Mouse (Mus musculus) liver, embryonic 13.5 days (tissue): ENCODE measurements around the gene Terb1. TPM values are rescaled to one million over a fixed set of nuclear protein-coding genes. Genes with fewer than 3 reads are reported as not detected.
A peak's percentile ranks its signal among the peaks of the same experiment; 100 is the strongest.

Experiments
- ATAC-seq: fragments of 200-750 bp; cut with Nextera tagmentation; 2 replicates; pipeline ENCODE4 v1.8.0; 2017; ENCODE audit warnings: low read depth, mild to moderate bottlenecking, moderate number of reproducible peaks, moderate library complexity
- DNase-seq: peaks from one replicate; pipeline ENCODE4 v3.0.0; 2022
- H3K27ac ChIP-seq: fragments of 300-500 bp; sonication (generic); 2 replicates; pipeline ENCODE4 v1.5.1; 2015; ENCODE audit warnings: moderate library complexity, mild to moderate bottlenecking, inconsistent platforms
- H3K27me3 ChIP-seq: fragments of 300-500 bp; sonication (generic); 2 replicates; pipeline ENCODE4 v1.6.1; 2015; ENCODE audit warnings: mild to moderate bottlenecking, inconsistent platforms
- H3K36me3 ChIP-seq: fragments of 300-500 bp; sonication (generic); 2 replicates; pipeline ENCODE4 v1.6.1; 2015; ENCODE audit warnings: mild to moderate bottlenecking, inconsistent platforms
- H3K4me1 ChIP-seq: fragments of 300-500 bp; sonication (generic); replicated peaks from 2 replicates; pipeline ENCODE4 v1.6.1; 2015; ENCODE audit warnings: inconsistent platforms
- H3K4me2 ChIP-seq: fragments of 300-500 bp; sonication (generic); 2 replicates; pipeline ENCODE4 v1.6.1; 2015; ENCODE audit warnings: inconsistent platforms, mild to moderate bottlenecking, moderate library complexity
- H3K4me3 ChIP-seq: fragments of 300-500 bp; sonication (generic); replicated peaks from 2 replicates; pipeline ENCODE4 v1.5.1; 2015; ENCODE audit warnings: mild to moderate bottlenecking, inconsistent platforms
- H3K9ac ChIP-seq: fragments of 300-500 bp; sonication (generic); 2 replicates; pipeline ENCODE4 v1.6.1; 2015; ENCODE audit warnings: mild to moderate bottlenecking, inconsistent platforms
- H3K9me3 ChIP-seq: fragments of 300-500 bp; sonication (generic); replicated peaks from 2 replicates; pipeline ENCODE4 v1.6.1; 2016; ENCODE audit warnings: inconsistent platforms
- WGBS: fragments of 180-500 bp; shearing (Covaris S2); methylation state at CpG from one replicate; pipeline ENCODE4 v1.1.7; 2015; ENCODE audit not compliant: insufficient replicate concordance; 5-methylcytosine and 5-hydroxymethylcytosine counted together
- polyA plus RNA-seq: library from polyadenylated mRNA; unstranded; fragments of >200 nt; fragmentation: Nextera tagmentation; extraction: Ambion mirVana; gene quantifications from 2 replicates; pipeline ENCODE4 v1.2.1, GENCODE M21; 2015

Gene Terb1
- polyA plus RNA-seq: 0.03 TPM in 1 of 2 replicates, not detected in the other

DNA sequence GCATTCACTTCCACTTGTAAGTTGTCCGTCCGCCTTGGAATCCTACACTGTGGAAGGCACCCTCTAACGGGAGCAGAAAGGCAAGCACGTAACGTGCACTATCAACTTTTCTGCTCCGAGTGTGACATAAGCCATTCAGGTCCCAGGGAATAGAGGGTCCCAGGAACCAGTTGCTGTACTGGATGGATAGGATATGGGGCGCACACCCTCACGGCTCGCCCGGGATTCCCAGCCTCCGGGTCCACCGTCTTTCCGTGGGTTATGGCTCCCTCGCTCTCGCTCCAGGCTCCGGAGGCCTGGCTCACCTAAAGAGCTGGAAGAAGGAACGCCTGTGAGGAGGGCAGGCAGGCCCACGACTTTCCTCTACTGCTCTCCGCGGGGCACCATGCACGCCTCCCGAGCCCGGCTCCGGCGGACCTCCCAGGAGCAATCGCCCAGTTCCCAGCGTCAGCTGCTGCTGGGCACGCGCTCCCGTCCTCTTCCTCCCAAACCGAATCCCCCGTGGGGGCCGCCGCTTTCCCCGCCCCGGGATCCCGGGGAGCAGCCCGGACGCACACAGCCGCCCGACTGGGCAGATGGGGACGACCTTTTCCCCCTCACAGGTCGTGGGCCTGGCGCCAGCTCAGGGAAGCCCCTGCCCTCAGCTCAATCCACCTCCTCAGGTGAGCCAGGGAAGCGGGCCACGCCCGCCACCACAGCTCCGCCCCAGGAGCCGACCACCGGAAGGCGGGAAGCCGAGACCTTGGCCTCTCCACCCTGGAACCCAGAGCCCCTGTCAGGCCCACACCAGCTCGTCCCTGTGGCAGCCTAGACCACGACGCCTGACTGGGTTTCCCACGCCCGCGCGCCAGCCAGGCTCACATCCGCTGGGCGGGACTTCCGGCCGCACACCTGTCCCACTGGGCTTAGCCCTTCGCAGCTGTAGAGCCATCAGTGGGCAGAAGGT lies at the start of gene Terb1:
TSS of gene Terb1 (minus strand) at position 850 of the 946 bp plus-strand sequence.
- Histone ChIP-seq H3K27me3 (no peaks in the 10 kb centered on the region), H3K4me3 (peak within 1 kb of the TSS; percentile 59), H3K9me3 (no peaks in the 10 kb centered on the region), H3K4me2 (peak within 1 kb of the TSS; percentile 80), H3K4me1 (peaks cover 12% of the 10 kb centered on the region), H3K9ac (peak within 1 kb of the TSS; percentile 67), H3K36me3 (peaks cover 8% of the 10 kb centered on the region; the same call in 1 of the 2 replicates), H3K27ac (no peak within 1 kb of the TSS)
- ATAC-seq: peak; percentile 31
- 3% methylated on average over 63 of the region's 64 CpGs for WGBS
- DNase-seq: peak; percentile 2

DNA sequence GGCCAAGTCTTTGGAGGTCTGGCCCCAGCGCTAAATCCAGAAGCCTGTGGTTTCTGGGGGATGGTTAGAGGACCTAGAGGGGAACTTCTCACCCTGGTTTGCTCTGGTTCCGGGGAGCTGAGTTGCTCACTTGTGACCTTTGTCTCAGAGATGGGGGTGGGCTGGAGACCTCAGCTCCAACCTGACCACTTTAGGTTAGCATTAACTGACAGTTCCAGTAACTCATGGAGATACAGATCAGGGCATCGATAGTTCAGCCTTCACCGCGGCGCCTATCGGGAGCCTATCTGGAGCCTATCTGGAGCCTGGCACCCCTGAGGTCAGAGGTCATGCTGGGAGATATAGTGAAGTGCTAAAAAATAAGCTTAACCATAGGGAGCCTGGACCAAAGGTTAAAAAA lies 47.5 kb upstream of the Terb1 start:
- H3K9me3 ChIP-seq: no peaks in the 10 kb centered on the region
- ATAC-seq: peak; percentile 62
- no peak overlapping the region for H3K4me3 ChIP-seq
- 47% methylated on average over 7 of the region's 7 CpGs for WGBS
- no peaks in the 10 kb centered on the region for H3K36me3 ChIP-seq
- H3K27me3 ChIP-seq: peaks cover 11% of the 10 kb centered on the region; the same call in 1 of the 2 replicates
- H3K27ac ChIP-seq: no peak overlapping the region
- H3K4me1 ChIP-seq: no peaks in the 10 kb centered on the region
- no peak for DNase-seq
- no peak overlapping the region for H3K9ac ChIP-seq
- no peak overlapping the region for H3K4me2 ChIP-seq

DNA sequence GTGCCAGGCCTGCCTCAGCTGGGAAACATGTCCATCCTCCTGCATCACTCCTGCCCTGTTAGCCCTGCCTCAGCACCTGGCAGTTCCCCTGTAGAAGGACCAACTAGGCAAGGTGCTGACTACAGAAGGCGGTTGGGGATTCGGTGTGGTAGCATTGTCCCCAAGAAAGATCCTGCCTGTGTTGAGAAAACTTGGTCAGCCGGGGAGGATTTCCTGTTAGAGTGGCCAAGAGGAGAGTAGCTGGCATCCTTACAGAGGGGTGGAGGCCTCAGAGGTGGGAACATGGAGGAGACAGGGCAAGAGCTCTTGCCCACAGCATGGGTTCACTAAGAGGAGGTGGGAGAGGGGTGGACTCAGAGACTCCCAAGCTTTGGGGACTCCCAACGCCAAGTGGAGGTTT lies 45.5 kb upstream of the Terb1 start:
- 68% methylated on average over 4 of the region's 4 CpGs for WGBS

DNA sequence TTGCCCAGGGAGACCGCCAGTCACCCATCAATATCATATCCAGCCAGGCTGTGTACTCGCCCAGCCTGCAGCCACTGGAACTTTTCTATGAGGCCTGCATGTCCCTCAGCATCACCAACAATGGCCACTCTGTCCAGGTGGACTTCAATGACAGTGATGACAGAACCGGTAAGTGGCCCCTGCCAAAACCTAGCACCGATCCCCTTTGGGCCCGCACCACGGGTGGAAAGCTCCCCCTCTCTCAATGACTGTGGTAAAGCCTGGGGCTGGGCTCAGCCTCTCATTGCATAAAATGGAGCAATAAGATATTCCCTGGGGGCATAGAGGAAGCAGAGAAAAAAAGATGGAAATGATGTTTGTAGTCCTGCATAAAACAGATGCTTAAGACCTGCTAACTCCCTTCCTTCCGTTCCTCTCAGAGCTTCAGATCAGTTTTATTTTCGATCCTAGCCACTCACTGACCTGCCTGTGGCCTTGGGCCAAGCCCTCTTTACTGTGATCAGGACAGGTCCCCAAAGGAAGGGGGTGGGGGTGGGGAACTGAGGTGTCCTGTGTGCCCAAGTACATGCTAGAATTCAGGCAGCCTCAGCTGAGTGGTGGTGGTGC lies 33.8 kb upstream of the Terb1 start:
- H3K4me2 ChIP-seq: no peak overlapping the region
- no peak for ATAC-seq
- H3K36me3 ChIP-seq: no peaks in the 10 kb centered on the region
- no peaks in the 10 kb centered on the region for H3K9me3 ChIP-seq
- peaks cover 16% of the 10 kb centered on the region for H3K4me1 ChIP-seq
- H3K27ac ChIP-seq: no peak overlapping the region
- H3K27me3 ChIP-seq: peaks cover 62% of the 10 kb centered on the region
- no peak overlapping the region for H3K4me3 ChIP-seq
- 71% methylated on average over 8 of the region's 8 CpGs for WGBS
- DNase-seq: no peak
- no peak overlapping the region for H3K9ac ChIP-seq

More for the DNA sequence above, 45.5 kb upstream of the Terb1 start:
- H3K9me3 ChIP-seq: no peaks in the 10 kb centered on the region
- no peaks in the 10 kb centered on the region for H3K36me3 ChIP-seq
- peaks cover 11% of the 10 kb centered on the region; the same call in 1 of the 2 replicates for H3K27me3 ChIP-seq
- no peak overlapping the region for H3K4me3 ChIP-seq
- no peaks in the 10 kb centered on the region for H3K4me1 ChIP-seq
- no peak for DNase-seq
- H3K9ac ChIP-seq: no peak overlapping the region
- H3K4me2 ChIP-seq: no peak overlapping the region
- no peak for ATAC-seq
- H3K27ac ChIP-seq: no peak overlapping the region

DNA sequence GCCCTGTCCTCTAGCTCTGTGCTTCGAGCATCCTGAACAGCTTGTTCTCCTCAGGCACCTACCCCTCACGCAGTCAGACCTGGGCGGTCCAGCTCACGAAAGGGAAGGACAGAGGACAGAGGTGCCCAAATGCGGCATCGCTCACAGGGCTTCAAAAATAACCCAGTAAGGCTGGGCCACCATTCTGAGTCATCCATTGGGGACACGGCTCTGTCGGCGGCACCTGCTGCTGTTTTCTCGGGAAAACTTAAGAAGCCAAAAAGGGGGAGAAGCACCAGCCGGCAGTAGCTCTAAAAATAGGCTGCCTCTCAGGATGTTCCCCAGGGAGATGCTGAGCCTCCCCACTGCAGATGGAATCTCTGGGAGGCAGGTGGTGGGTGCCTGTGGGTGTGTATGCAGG lies 32.5 kb upstream of the Terb1 start:
- Histone ChIP-seq H3K4me1 (peaks cover 16% of the 10 kb centered on the region), H3K9ac (no peak overlapping the region), H3K27ac (no peak overlapping the region), H3K36me3 (no peaks in the 10 kb centered on the region), H3K4me3 (no peak overlapping the region), H3K27me3 (peaks cover 71% of the 10 kb centered on the region), H3K4me2 (no peak overlapping the region), H3K9me3 (no peaks in the 10 kb centered on the region)
- WGBS: 16% methylated on average over 11 of the region's 11 CpGs
- DNase-seq (no peak), ATAC-seq (no peak)

DNA sequence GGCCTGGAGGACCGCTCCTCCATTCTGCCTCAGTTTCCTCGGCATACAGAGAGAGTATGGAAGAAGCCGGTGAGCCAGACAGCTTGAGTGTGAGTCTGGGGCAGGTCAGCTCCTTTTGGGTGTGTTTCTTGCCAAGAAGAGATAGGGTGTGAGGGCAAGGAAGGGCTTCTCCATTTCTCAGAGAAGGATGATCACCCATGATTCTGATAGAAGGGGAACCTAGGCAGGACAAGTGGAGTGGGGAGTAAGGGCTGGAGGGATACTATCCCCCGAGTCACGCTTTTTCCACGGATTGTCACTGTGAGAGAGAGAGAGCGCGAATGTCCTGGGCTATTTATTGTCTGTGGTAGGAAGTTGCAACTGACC lies 31.8 kb upstream of the Terb1 start:
- peaks cover 71% of the 10 kb centered on the region for H3K27me3 ChIP-seq

DNA sequence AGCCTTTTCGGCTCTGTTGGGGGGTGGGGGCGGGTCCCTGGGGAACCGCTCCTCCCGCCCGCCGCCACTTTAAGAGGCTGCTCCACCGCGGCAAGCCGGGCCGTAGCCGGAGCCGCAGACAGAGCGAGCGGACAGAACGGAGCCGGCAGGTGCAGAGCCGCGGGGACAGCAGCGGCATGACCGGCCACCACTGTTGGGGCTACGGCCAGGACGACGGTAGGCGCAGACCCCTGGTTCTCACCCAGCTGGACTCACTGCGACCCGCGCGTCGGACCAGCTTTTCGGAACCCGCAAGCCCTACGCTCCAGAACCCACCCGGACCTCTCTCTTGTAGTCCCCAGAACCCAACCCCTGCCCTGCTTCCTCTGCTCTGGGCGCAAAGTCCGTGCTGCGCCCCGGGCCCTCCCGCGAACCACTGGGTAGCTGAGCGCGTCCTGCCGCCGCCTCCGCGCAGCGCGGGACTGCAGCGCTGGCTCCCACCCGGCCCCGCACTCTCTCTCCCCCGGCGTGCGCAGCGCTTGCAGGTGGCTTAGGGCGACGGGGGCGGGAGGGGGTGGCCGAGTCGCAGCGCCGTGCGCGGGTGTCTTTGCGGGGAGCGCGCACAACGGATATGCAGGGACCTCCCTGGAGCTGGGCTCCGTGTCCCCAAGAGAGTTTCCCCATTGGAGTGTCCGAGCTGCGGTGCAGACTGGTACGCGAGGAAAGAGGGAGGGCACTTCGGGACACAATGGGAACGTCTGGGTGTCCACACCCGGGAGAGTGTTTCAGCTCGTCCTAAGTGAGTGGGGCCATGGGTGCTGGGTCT lies 31.2 kb upstream of the Terb1 start:
- DNase-seq: no peak
- peak; percentile 38 for ATAC-seq
- WGBS: 2% methylated on average over 76 of the region's 76 CpGs
- Histone ChIP-seq H3K9me3 (no peaks in the 10 kb centered on the region), H3K4me1 (peaks cover 19% of the 10 kb centered on the region), H3K4me3 (peak overlapping the region; percentile 53), H3K9ac (peak overlapping the region; percentile 26; the same call in 1 of the 2 replicates), H3K4me2 (peak overlapping the region; percentile 74), H3K27ac (no peak overlapping the region), H3K36me3 (no peaks in the 10 kb centered on the region), H3K27me3 (peaks cover 71% of the 10 kb centered on the region)

More for the DNA sequence above, 31.8 kb upstream of the Terb1 start:
- Histone ChIP-seq H3K4me3 (peak overlapping the region; percentile 53), H3K9me3 (no peaks in the 10 kb centered on the region), H3K27ac (no peak overlapping the region), H3K9ac (no peak overlapping the region), H3K4me1 (peaks cover 16% of the 10 kb centered on the region), H3K4me2 (peak overlapping the region; percentile 74), H3K36me3 (no peaks in the 10 kb centered on the region)
- DNase-seq (no peak), ATAC-seq (no peak)
- 7% methylated on average over 8 of the region's 8 CpGs for WGBS

DNA sequence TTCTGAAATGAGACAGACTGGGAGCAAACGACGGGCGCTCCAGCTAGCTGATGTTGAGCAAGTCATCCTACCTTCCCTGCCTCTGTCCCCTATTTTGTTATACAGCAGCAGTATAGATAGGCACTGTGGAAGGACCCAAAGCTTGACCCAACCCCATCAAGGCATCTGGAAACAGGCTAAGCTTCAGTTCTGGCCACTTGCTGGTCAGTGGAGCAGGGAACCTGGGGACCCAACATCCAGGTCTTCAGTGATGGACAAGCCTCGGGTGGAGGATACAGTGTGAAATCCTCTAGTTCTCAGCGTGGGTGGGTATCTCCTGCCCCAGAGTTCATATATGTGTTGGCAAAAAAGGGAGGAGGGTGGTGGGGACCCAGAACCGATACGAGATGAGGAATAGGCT lies 30.5 kb upstream of the Terb1 start:
- H3K4me3 ChIP-seq: no peak overlapping the region
- 29% methylated on average over 7 of the region's 7 CpGs for WGBS
- no peak overlapping the region for H3K27ac ChIP-seq
- no peaks in the 10 kb centered on the region for H3K36me3 ChIP-seq
- peaks cover 26% of the 10 kb centered on the region for H3K4me1 ChIP-seq
- peaks cover 71% of the 10 kb centered on the region for H3K27me3 ChIP-seq
- H3K9ac ChIP-seq: no peak overlapping the region
- ATAC-seq (peak; percentile 9; the same call in 1 of the 2 replicates), DNase-seq (no peak)
- no peaks in the 10 kb centered on the region for H3K9me3 ChIP-seq
- peak overlapping the region; percentile 74 for H3K4me2 ChIP-seq

DNA sequence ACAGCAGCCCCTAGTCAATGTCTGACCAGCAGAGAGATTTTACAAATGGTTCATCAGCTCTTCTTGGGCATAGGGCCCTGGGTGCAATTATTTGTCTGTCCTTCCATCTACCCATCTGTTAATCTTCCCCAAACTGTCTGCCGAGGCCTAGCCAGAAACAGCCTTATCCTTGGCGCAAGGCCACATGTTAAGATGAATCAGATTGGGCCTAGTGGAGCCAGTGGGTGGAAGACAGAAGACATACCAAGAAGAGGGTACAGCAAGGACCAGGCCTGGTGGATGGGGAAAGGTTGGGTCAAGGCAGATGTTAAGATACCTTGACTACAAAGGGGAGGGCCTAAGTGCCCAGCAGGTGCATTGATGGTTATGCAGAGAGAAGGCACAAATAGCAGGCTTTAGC lies 29.9 kb upstream of the Terb1 start:
- Histone ChIP-seq H3K4me1 (peaks cover 32% of the 10 kb centered on the region), H3K27me3 (peaks cover 70% of the 10 kb centered on the region), H3K4me3 (no peak overlapping the region), H3K36me3 (no peaks in the 10 kb centered on the region), H3K4me2 (no peak overlapping the region), H3K27ac (no peak overlapping the region), H3K9me3 (no peaks in the 10 kb centered on the region), H3K9ac (no peak overlapping the region)
- ATAC-seq: no peak
- DNase-seq: no peak
- WGBS: 53% methylated on average over 2 of the region's 2 CpGs

DNA sequence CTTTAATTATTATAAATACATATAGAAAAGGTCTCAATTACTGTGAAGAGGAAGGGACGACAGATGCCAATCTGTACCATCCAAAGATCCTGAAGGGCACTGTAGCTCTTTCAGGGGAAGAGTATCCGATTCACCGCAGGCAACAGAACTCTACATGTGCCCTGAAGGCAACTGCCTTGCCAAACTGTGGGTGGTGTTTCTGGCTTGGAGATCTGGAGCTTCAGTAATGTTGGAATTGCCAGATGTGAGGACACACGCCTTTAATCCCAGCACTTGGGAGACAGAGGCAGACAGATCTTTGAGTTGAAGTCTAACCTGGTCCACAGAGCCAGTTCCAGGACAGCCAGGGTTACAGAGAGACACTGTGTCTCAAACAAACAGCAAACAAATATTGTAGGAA lies 29.2 kb upstream of the Terb1 start:
- ATAC-seq (no peak), DNase-seq (no peak)
- Histone ChIP-seq H3K27me3 (peaks cover 63% of the 10 kb centered on the region), H3K27ac (no peak overlapping the region), H3K9ac (no peak overlapping the region), H3K4me3 (no peak overlapping the region), H3K4me1 (peaks cover 32% of the 10 kb centered on the region), H3K9me3 (no peaks in the 10 kb centered on the region), H3K36me3 (no peaks in the 10 kb centered on the region), H3K4me2 (no peak overlapping the region)
- 71% methylated on average over 4 of the region's 4 CpGs for WGBS

DNA sequence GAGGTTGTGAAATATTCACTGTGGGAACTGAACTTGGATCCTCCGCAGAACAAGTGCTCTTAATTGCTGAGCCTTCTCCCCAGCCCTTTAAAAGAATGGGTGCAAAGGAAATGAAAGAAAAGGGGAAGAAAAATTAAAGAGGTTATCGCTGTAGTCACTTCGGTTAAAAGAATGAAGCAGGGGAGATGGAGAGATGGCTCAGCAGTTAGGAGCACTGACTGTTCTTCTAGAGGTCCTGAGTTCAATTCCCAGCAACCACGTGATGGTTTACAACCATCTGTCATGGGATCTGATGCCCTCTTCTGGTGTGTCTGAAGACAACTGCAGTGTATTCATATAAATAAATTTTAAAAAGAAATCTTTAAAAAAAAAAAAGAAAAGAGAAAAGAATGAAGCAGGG lies 26.3 kb upstream of the Terb1 start:
- WGBS: 63% methylated on average over 4 of the region's 4 CpGs
- H3K4me2 ChIP-seq: peak overlapping the region; percentile 77
- ATAC-seq: no peak
- peak overlapping the region; percentile 89 for H3K4me3 ChIP-seq
- H3K4me1 ChIP-seq: peaks cover 43% of the 10 kb centered on the region
- H3K36me3 ChIP-seq: no peaks in the 10 kb centered on the region
- DNase-seq: no peak
- peak overlapping the region; percentile 91 for H3K9ac ChIP-seq
- no peak overlapping the region for H3K27ac ChIP-seq
- peaks cover 34% of the 10 kb centered on the region for H3K27me3 ChIP-seq
- no peaks in the 10 kb centered on the region for H3K9me3 ChIP-seq
